Mouse (Mus musculus) lung, adult 2 months (tissue): Measurements from ENCODE around the gene Tnfrsf13c.

Experiments used
- CTCF ChIP-seq: fragments of 200-500 bp; IDR thresholded peaks from 2 replicates; pipeline ENCODE4 v1.5.1; 2011; ENCODE audit warnings: mild to moderate bottlenecking, low read length, control low read depth; ENCODE audit not compliant: insufficient read depth
- POLR2A ChIP-seq: fragments of 200-500 bp; IDR thresholded peaks from 2 replicates; pipeline ENCODE4 v1.6.1; 2011; ENCODE audit warnings: low read depth, mild to moderate bottlenecking, control low read depth, low read length, borderline replicate concordance; ENCODE audit errors: extremely low read depth

- TF ChIP-seq CTCF (no peak), POLR2A (no peak)
These were observed 19.6 kb upstream of the Tnfrsf13c start for GRCm38 (mm10) chr15:82243742-82244114.
